Mouse (Mus musculus): Measurements from ENCODE around the gene Casc1.

DNA sequence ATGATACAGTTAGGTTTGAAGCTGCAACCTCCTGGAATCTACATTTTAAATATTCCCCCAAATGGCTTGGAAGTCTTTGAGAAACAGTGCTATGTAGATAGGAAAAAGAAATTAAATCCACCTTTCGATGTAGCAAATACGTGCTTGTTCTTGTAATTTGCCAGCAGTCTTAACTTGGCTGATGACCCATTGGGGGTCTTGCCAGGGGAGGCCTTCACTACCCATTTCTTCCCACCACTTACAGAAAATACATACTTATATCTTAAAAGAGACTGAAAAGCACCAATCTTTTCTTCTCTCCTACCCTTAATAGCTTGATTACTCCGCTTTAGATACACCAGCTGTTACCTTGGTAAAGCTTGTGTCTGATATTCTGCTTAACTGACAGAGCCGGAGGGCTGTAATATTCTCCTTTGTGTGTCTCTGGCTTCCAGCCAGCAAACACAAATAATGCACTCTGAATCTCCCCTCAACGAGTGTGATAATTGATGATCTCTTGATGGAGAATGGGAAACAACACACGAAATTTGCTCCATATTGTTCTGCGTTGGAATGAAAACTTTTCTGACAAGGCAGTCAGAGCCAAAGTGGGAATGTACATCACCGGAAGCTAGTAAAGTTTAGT lies 637 bp downstream of the Casc1 start:
- no peak for TF ChIP-seq CTCF (IDR thresholded peaks at IDR 0.05; ENCODE audit: insufficient read depth, low read length)
- no peak for TF ChIP-seq POLR2A (IDR thresholded peaks at IDR 0.05; ENCODE audit: borderline replicate concordance, extremely low read depth, low read depth, low read length)

Data from lung, adult 2 months (tissue).